Mouse (Mus musculus) heart, embryonic 14.5 days (tissue): Measurements from ENCODE around the gene Serinc4. TPM values are rescaled to one million over a fixed set of nuclear protein-coding genes. Genes with fewer than 3 reads are reported as not detected.
"Not testable (repeated sequence)": the region's sequence is repeated elsewhere in the genome, so short reads cannot be mapped to it uniquely, and the experiment has no call there.

ENCODE experiments used
- ATAC-seq: fragments of 200-750 bp; cut with Nextera tagmentation; 2 replicates; pipeline ENCODE4 v1.8.0; 2017; ENCODE audit warnings: low read depth, moderate TSS enrichment; ENCODE audit not compliant: insufficient number of reproducible peaks, insufficient read depth, low FRiP score
- H3K27ac ChIP-seq, 2 experiments: fragments of 200-500 bp in 1 of 2; fragments of 300-500 bp in 1 of 2; sonication (generic) in 1 of 2; replicated peaks in 1 of 2; 2 replicates each; pipeline ENCODE4 v1.5.1; 2012 to 2014; ENCODE audit warnings: low read depth in 2 of 2, low read length in 2 of 2, control low read depth in 1 of 2, mild to moderate bottlenecking in 1 of 2, mixed read lengths in 1 of 2; ENCODE audit not compliant: control insufficient read depth in 1 of 2, insufficient read depth in 1 of 2
- H3K27me3 ChIP-seq: fragments of 300-500 bp; sonication (generic); 2 replicates; pipeline ENCODE4 v1.6.1; 2014; ENCODE audit warnings: mild to moderate bottlenecking, low read length, control low read depth; ENCODE audit not compliant: control insufficient read depth, insufficient read depth
- H3K36me3 ChIP-seq: fragments of 300-500 bp; sonication (generic); 2 replicates; pipeline ENCODE4 v1.6.1; 2014; ENCODE audit warnings: mild to moderate bottlenecking, control low read depth, low read length, mixed read lengths; ENCODE audit not compliant: control insufficient read depth, insufficient read depth
- H3K4me1 ChIP-seq, 2 experiments: fragments of 200-500 bp in 1 of 2; fragments of 300-500 bp in 1 of 2; sonication (generic) in 1 of 2; 2 replicates each; pipeline ENCODE4 v1.6.1; 2012 to 2014; ENCODE audit warnings: low read length in 2 of 2, control low read depth in 1 of 2, mixed read lengths in 1 of 2; ENCODE audit not compliant: control insufficient read depth in 2 of 2, insufficient read depth in 2 of 2
- H3K4me2 ChIP-seq: fragments of 300-500 bp; sonication (generic); 2 replicates; pipeline ENCODE4 v1.6.1; 2014; ENCODE audit warnings: mild to moderate bottlenecking, low read length
- H3K4me3 ChIP-seq, 2 experiments: fragments of 200-500 bp in 1 of 2; fragments of 300-500 bp in 1 of 2; sonication (generic) in 1 of 2; 2 replicates each; pipeline ENCODE4 v1.5.1; 2012 to 2014; ENCODE audit warnings: low read length in 2 of 2, mild to moderate bottlenecking in 2 of 2, control low read depth in 1 of 2, low read depth in 1 of 2, moderate library complexity in 1 of 2; ENCODE audit not compliant: control insufficient read depth in 1 of 2, insufficient read depth in 1 of 2
- H3K9ac ChIP-seq: fragments of 300-500 bp; sonication (generic); 2 replicates; pipeline ENCODE4 v1.6.1; 2014; ENCODE audit warnings: mild to moderate bottlenecking, low read length
- H3K9me3 ChIP-seq: fragments of 300-500 bp; sonication (generic); 2 replicates; pipeline ENCODE4 v1.6.1; 2016; ENCODE audit warnings: low read length, control low read depth; ENCODE audit not compliant: control insufficient read depth
- WGBS: fragments of 180-500 bp; shearing (Covaris S2); extraction: QIAGEN DNeasy Blood & Tissue Kit; methylation state at CpG from one replicate; pipeline ENCODE4 v1.1.7; 2014; 5-methylcytosine and 5-hydroxymethylcytosine counted together
- polyA plus RNA-seq: library from polyadenylated mRNA; unstranded; fragments of >200 nt; fragmentation: Nextera tagmentation; extraction: Ambion mirVana; gene quantifications from 2 replicates; pipeline ENCODE4 v1.2.1, GENCODE M21; 2014

Gene Serinc4
- polyA plus RNA-seq, 1 experiment from 2014 or later, result 0.20 TPM

GRCm38 (mm10) chr2:121475306-121475705 lies 18.7 kb upstream of the Serinc4 start:
- 100% methylated on average over 2 of the region's 2 CpGs for WGBS
- H3K4me1 ChIP-seq, H3K27ac ChIP-seq, H3K4me3 ChIP-seq, H3K9ac ChIP-seq, H3K9me3 ChIP-seq, H3K36me3 ChIP-seq, H3K4me2 ChIP-seq, ATAC-seq, H3K27me3 ChIP-seq: not testable (repeated sequence)

GRCm38 (mm10) chr2:121474180-121474535 lies 17.6 kb upstream of the Serinc4 start:
- Histone ChIP-seq H3K36me3 (0 out of 2 replicates have a peak, but pooled peaks cover 3% of the 10 kb centered on the region), H3K27me3 (no peaks in the 10 kb centered on the region), H3K4me2 (peak overlapping the region; percentile 66), H3K27ac (peak overlapping the region; percentile 48 to 55; a peak in 3 of 4 replicates), H3K4me1 (no peaks in the 10 kb centered on the region), H3K9ac (peak overlapping the region; percentile 77), H3K9me3 (no peaks in the 10 kb centered on the region), H3K4me3 (peak overlapping the region; percentile 60 to 69)
- ATAC-seq, result 0 out of 2 replicates have a peak, but pooled peaks have one; percentile 6
- 27% methylated on average over 8 of the region's 8 CpGs for WGBS

GRCm38 (mm10) chr2:121473301-121474179 lies 17.0 kb upstream of the Serinc4 start, which contains the start of gene Mfap1b:
Gene Mfap1b (minus strand): TSS chr2:121474067.
- H3K4me1 ChIP-seq, H3K27me3 ChIP-seq, H3K9me3 ChIP-seq, H3K36me3 ChIP-seq: not testable (repeated sequence)
- peak; percentile 82; the same call in 1 of the 2 replicates for ATAC-seq
- H3K4me3 ChIP-seq, result peak within 1 kb of the TSS; percentile 60 to 69
- H3K4me2 ChIP-seq, result peak within 1 kb of the TSS; percentile 66
- peak within 1 kb of the TSS; percentile 48 to 55 for H3K27ac ChIP-seq
- WGBS, result 5% methylated on average over 38 of the region's 41 CpGs
- H3K9ac ChIP-seq, result peak within 1 kb of the TSS; percentile 77

GRCm38 (mm10) chr2:121472783-121473182 lies 16.2 kb upstream of the Serinc4 start:
- H3K27me3 ChIP-seq, H3K9ac ChIP-seq, H3K9me3 ChIP-seq, H3K4me2 ChIP-seq, ATAC-seq, H3K4me1 ChIP-seq, H3K4me3 ChIP-seq, H3K36me3 ChIP-seq, H3K27ac ChIP-seq: not testable (repeated sequence)
- 96% methylated on average over 3 of the region's 3 CpGs for WGBS

GRCm38 (mm10) chr2:121468982-121469381 lies 12.4 kb upstream of the Serinc4 start:
- H3K27me3 ChIP-seq, H3K9me3 ChIP-seq, H3K27ac ChIP-seq, H3K9ac ChIP-seq, H3K4me3 ChIP-seq, H3K36me3 ChIP-seq, H3K4me2 ChIP-seq, ATAC-seq, H3K4me1 ChIP-seq: not testable (repeated sequence)
- 30% methylated on average over 2 of the region's 6 CpGs for WGBS

GRCm38 (mm10) chr2:121460071-121460470 lies 3.5 kb upstream of the Serinc4 start:
- Histone ChIP-seq H3K27me3 (no peaks in the 10 kb centered on the region), H3K4me2 (no peak overlapping the region), H3K9me3 (no peaks in the 10 kb centered on the region), H3K4me1 (peaks cover 2 to 11% of the 10 kb centered on the region in 2 experiments; a peak in 2 of 4 replicates), H3K9ac (no peak overlapping the region), H3K4me3 (no peak overlapping the region), H3K27ac (no peak overlapping the region), H3K36me3 (peaks cover 34% of the 10 kb centered on the region)
- WGBS, result 63% methylated on average over 2 of the region's 2 CpGs
- no peak for ATAC-seq

- Histone ChIP-seq H3K9me3 (no peaks in the 10 kb centered on the region), H3K4me3 (no peak overlapping the region), H3K4me2 (no peak overlapping the region), H3K9ac (no peak overlapping the region), H3K4me1 (peaks cover 12 to 42% of the 10 kb centered on the region in 2 experiments), H3K36me3 (peaks cover 67% of the 10 kb centered on the region), H3K27ac (no peak overlapping the region), H3K27me3 (no peaks in the 10 kb centered on the region)
- 82% methylated on average over 5 of the region's 5 CpGs for WGBS
- no peak for ATAC-seq
Observed at GRCm38 (mm10) chr2:121455534-121455933, 1.0 kb downstream of the Serinc4 start.
